Mouse (Mus musculus): ENCODE data around the gene Hyal4. TPM values are rescaled to one million over a fixed set of nuclear protein-coding genes. Genes with fewer than 3 reads are reported as not detected.

Hyal4 gene
- polyA plus RNA-seq (2017; shearing (Covaris generic)): not detected

- no peak for ATAC-seq
Measured at GRCm38 (mm10) chr6:24748029-24748428, at the start of gene Hyal4. TSS of gene Hyal4 (plus strand) at chr6:24748329.

DNA sequence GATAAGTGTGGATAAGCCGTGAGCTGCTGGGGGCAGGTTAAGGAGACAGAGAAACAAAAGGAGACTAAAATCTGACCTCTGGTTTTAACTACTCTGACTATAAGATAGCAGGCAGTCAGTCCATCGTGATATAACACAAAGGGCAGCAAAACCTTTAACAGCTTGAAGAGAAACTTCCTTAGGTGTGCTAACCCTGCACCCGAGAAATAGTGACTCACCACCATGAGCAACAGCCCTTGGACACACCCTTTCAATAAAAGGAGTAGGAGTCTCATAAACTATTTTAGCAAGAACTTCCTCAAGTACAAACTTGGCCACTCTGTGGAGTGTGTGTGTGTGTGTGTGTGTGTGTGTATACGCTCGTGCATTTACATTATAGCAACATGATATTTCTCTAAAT, 41.0 kb upstream of the Hyal4 start:
- no peak for ATAC-seq

GRCm38 (mm10) chr6:24707499-24707898, 40.6 kb upstream of the Hyal4 start:
- no peak for ATAC-seq

DNA sequence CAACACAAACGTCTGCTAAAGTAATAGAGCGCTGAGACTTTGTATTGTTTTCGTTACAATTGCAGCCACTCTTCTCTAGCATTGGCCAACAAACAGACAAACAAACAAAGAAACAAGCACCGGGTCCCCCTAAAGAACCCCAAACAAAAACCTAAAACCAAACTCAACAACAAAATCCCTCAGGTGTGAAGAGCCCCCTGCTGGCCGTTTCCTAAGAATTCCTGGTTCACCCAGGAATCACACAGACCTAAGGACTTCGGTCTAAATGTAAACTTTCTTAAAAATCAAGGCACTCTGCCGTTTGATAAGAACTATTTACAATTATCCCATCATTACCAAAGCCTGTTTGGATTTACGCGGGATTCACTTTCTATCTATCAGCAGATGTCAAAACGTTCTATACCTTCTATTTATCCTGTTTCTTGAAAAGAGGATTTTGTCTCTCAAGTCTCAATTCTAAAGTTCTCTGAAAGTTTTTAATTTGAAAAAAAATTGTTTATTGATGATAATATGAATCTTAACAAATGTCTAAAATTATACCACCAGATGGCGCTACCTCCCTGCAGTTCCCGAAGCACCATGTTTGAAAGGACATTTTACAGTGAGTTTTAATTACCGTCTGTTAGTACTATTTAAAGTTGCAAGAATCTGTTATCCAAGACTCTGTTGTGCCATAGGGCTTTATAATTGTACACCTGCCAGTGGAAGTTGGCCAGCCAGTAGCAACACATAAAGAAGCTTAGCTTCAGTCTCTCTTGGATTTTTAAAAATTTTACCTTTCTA, 26.6 kb upstream of the Hyal4 start:
- no peak for ATAC-seq

DNA sequence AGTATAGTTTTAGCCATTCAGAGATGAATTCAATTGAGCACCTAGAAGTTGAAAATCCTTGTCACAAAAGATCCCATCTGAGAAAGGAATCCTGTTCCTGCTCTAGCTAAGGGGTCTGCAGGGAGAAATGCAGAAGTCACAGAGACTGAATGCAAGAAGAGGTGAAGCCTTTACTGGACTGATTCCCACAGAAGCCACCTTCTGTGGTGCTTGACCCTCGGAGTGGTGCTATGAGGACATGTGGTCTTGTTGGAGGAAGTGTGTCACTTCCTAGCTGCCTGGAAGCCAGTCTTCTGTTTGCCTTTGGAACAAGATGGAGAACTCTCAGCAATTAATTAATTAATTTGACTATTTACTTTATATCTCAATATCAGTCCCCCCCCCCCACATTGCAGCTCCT, 20.0 kb upstream of the Hyal4 start:
- no peak for ATAC-seq

GRCm38 (mm10) chr6:24732945-24733344, 15.2 kb upstream of the Hyal4 start, which contains the start of gene Hyal6:
TSS of gene Hyal6 (plus strand) at chr6:24733245.
- no peak for ATAC-seq

DNA sequence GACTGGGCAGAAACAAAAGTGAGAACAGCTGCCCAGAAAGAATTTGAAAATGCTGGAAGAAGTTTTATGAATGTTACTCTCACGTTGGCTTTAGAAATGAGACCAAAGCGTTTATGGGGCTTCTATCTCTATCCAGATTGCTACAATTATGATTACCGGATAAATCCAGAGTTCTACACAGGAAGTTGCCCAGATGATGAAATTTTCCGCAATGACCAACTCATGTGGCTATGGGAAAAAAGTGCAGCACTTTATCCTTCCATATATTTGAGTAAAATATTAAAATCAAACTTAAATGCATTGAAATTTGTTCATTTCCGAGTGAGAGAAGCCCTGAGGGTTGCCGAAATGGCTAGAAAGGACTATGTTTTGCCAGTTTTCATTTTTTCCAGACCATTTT, 13.6 kb upstream of the Hyal4 start:
- no peak for ATAC-seq

- no peak for ATAC-seq
Measured at GRCm38 (mm10) chr6:24759281-24759680, 11.2 kb downstream of the Hyal4 start.

DNA sequence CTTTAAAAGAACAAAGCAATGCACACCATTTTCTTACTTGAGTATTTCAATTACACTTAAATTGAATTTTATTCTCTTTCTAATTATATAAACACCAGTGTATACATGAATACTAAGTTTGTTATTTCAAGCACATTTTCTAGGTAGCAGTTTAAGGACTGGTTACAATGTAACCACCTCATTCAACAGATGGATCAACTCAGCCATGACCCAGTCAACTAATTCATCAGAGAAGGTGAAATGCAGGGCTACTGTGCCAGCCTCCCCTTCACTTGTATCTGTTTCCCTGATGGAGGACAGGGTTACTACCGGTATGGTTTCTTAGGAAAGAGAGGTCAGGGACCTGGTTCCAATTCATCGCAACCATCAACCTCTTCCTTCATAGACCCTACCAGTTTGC, 18.1 kb downstream of the Hyal4 start:
- ATAC-seq: no peak

DNA sequence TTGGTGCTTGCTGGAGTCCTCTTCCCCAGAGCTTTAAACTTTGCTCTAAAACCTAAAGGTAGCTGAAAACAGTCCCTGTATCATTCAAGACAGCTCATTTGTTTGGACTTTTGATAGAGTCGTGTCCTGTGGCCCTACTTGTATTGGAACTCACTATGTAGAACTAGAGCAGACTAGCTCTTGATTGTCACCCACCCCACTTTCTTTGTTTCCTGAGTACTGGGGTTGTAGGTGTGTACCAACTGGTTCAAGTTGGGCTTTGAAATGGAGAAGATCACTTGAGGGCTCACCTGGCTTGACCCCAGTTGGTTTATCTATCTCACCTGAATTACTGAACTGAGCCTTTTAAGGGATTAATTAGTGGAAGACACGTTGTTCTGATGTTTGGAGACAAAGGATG, 31.1 kb downstream of the Hyal4 start:
- ATAC-seq: no peak

DNA sequence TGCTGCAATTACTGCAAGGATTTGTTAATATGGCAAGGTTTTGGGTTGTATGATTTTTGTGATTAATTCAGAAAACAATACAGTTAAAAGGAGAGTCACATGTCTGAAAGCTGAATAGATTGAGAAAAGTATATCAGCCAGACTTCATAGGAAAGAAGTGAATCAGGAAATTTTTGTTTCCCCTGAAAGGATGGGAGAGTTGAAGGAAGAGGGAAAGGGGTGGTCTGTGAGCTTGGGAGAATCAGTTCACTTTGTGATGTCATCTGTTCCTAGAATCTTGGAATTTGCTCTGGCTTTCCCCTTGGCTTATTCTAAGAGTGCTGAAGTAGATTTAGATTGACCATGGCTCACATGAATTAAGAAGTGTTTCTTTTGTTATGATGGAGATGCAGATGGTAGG, 42.8 kb downstream of the Hyal4 start, which contains the start of gene Spam1:
Gene Spam1, plus strand, starts transcription at position 301 of the 400 bp plus-strand sequence.
- no peak for ATAC-seq

Other genes with a start within 250 kb of the Hyal4 start
- gene Iqub, start 233.3 kb upstream of the Hyal4 start, polyA plus RNA-seq (2017; shearing (Covaris generic)): not detected
- 100 to 1,000 TPM; 167 to 191 TPM for gene Ndufa5, start 220.3 kb upstream of the Hyal4 start, polyA plus RNA-seq (2017; shearing (Covaris generic))
- gene Asb15, start 220.2 kb upstream of the Hyal4 start, polyA plus RNA-seq (2017; shearing (Covaris generic)): not detected
- not detected for gene Lmod2, start 150.6 kb upstream of the Hyal4 start, polyA plus RNA-seq (2017; shearing (Covaris generic))
- gene Wasl, start 83.3 kb upstream of the Hyal4 start, polyA plus RNA-seq (2017; shearing (Covaris generic)): 10 to 100 TPM; 13.2 to 16.1 TPM
- gene Hyal6, start 15.1 kb upstream of the Hyal4 start, polyA plus RNA-seq (2017; shearing (Covaris generic)): not detected
- under 1 TPM in 1 of 2 experiments, not detected in 1; 0.25 TPM for gene Spam1, start 42.9 kb downstream of the Hyal4 start, polyA plus RNA-seq (2017; shearing (Covaris generic))
- gene Hyal5, start 109.7 kb downstream of the Hyal4 start, polyA plus RNA-seq (2017; shearing (Covaris generic)): not detected
- gene Tmem229a, start 208.0 kb downstream of the Hyal4 start, polyA plus RNA-seq (2017; shearing (Covaris generic)): under 1 TPM in 1 of 2 experiments, not detected in 1; 0.19 TPM

Data from activated CD4-positive, CD25-positive, alpha-beta regulatory T cell, adult 4 months (primary cell).